Mouse (Mus musculus) midbrain, embryonic 13.5 days (tissue): ENCODE results near the gene Gm32802. TPM values are rescaled to one million over a fixed set of nuclear protein-coding genes. Genes with fewer than 3 reads are reported as not detected.
"Not testable (repeated sequence)": the region's sequence is repeated elsewhere in the genome, so short reads cannot be mapped to it uniquely, and the experiment has no call there.

Experiments
- ATAC-seq: fragments of 200-750 bp; cut with Nextera tagmentation; 2 replicates; pipeline ENCODE4 v1.8.0; 2017; ENCODE audit warnings: mild to moderate bottlenecking, moderate TSS enrichment, moderate library complexity
- H3K27ac ChIP-seq: fragments of 300-500 bp; sonication (generic); 2 replicates; pipeline ENCODE4 v1.5.1; 2015; ENCODE audit warnings: inconsistent platforms, mild to moderate bottlenecking, moderate library complexity
- H3K27me3 ChIP-seq: fragments of 300-500 bp; sonication (generic); 2 replicates; pipeline ENCODE4 v1.6.1; 2015; ENCODE audit warnings: mild to moderate bottlenecking, inconsistent platforms
- H3K36me3 ChIP-seq: fragments of 300-500 bp; sonication (generic); 2 replicates; pipeline ENCODE4 v1.6.1; 2015; ENCODE audit warnings: mild to moderate bottlenecking, inconsistent platforms
- H3K4me1 ChIP-seq: fragments of 300-500 bp; sonication (generic); replicated peaks from 2 replicates; pipeline ENCODE4 v1.6.1; 2015; ENCODE audit warnings: inconsistent platforms
- H3K4me2 ChIP-seq: fragments of 300-500 bp; sonication (generic); replicated peaks from 2 replicates; pipeline ENCODE4 v1.6.1; 2015; ENCODE audit warnings: moderate library complexity, mild to moderate bottlenecking, inconsistent platforms
- H3K4me3 ChIP-seq: fragments of 300-500 bp; sonication (generic); replicated peaks from 2 replicates; pipeline ENCODE4 v1.5.1; 2015; ENCODE audit warnings: mild to moderate bottlenecking, inconsistent platforms
- H3K9ac ChIP-seq: fragments of 300-500 bp; sonication (generic); replicated peaks from 2 replicates; pipeline ENCODE4 v1.6.1; 2015; ENCODE audit warnings: mild to moderate bottlenecking, inconsistent platforms
- H3K9me3 ChIP-seq: fragments of 300-500 bp; sonication (generic); 2 replicates; pipeline ENCODE4 v1.6.1; 2016; ENCODE audit warnings: mild to moderate bottlenecking, inconsistent platforms
- WGBS: fragments of 180-500 bp; shearing (Covaris S2); methylation state at CpG from one replicate; pipeline ENCODE4 v1.1.7; 2015; 5-methylcytosine and 5-hydroxymethylcytosine counted together
- polyA plus RNA-seq: library from polyadenylated mRNA; unstranded; fragments of >200 nt; fragmentation: Nextera tagmentation; extraction: Ambion mirVana; gene quantifications from 2 replicates; pipeline ENCODE4 v1.2.1, GENCODE M21; 2015

Gm32802 gene
- 0.23 and 0.26 TPM in 2 replicates for polyA plus RNA-seq

DNA sequence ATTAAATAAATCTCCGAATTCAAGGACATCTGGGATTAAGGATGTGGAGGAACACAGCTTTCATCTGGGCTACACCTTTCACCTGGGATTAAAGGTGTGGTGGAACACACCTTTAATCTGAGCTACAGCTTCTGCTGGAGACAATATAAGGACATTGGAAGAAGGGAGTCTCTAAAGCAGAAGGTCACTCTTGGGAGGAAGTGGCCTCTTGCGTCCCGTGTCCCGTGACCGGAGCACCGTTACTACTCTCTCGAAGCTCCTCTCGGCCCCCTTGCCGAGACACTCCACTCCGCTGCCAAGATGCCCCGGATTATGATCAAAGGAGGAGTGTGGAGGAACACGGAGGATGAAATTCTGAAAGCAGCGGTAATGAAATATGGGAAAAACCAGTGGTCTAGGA is at the start of gene Gm32802:
TSS of gene Gm32802 (plus strand) at position 301 of the 400 bp plus-strand sequence.
- not testable (repeated sequence) for H3K4me3 ChIP-seq, H3K36me3 ChIP-seq, H3K9me3 ChIP-seq, H3K4me2 ChIP-seq, H3K27me3 ChIP-seq, ATAC-seq, H3K9ac ChIP-seq, H3K4me1 ChIP-seq, H3K27ac ChIP-seq
- whole genome bisulfite sequencing: no CpG with 5 or more reads among the region's 13 CpGs

DNA sequence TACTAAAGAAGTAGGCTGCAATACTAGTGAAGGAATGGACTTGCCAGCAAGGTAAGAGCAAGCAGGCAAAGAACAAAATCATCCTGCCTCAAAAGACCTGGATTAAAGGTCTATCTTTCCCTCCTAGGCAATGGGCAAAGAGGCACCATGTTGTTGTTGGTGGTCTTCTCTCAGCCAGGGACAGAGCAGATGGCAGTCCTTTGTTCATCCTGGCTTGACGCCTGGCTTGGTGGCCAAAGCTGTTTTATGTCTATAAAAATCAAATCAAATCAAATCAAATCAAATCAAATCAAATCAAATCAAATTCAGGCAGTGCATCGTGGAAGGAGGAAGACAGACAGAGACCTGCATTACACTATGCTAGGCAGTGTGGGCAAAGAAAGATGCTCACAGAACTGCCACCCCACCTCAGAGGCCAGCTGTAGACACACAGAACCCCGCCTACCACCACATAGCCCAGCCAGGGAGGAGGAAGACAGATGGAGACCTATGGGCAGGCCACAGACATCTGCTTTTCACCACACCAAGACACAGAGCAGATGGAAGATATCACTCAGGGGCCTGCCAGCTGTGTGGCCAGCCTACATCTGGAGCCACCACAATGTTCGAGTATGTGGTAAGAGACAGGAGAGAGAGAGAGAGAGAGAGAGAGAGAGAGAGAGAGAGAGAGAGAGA is 42.6 kb upstream of the Gm32802 start:
- H3K9me3 ChIP-seq, H3K4me2 ChIP-seq, H3K27me3 ChIP-seq, H3K27ac ChIP-seq, H3K4me3 ChIP-seq, H3K4me1 ChIP-seq, ATAC-seq, H3K9ac ChIP-seq, H3K36me3 ChIP-seq: not testable (repeated sequence)
- WGBS: 83% methylated on average over 2 of the region's 4 CpGs

DNA sequence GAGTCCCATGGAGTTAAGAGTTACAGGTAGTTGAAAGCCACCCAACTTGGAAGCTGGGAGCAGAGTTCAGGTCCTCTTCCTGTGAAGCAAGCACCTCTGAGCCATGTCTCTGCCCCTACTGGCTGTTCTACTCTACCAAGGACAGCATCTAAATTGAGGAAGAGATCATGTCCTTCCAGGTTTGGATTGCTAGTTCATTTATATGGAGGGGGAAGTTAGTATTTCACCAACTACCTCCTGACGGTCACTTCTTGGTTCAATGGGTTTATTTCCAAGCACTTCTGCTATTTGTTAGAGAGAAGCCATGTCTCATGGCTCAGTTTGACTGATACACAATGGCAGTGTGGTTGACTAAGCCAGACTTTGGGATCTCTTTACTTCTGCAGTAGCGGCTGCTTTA is 30.9 kb upstream of the Gm32802 start:
- not testable (repeated sequence) for H3K9ac ChIP-seq, H3K4me3 ChIP-seq, H3K4me1 ChIP-seq, H3K27ac ChIP-seq, H3K4me2 ChIP-seq, ATAC-seq, H3K27me3 ChIP-seq, H3K36me3 ChIP-seq, H3K9me3 ChIP-seq
- WGBS: 86% methylated on average over 1 of the region's 2 CpGs

DNA sequence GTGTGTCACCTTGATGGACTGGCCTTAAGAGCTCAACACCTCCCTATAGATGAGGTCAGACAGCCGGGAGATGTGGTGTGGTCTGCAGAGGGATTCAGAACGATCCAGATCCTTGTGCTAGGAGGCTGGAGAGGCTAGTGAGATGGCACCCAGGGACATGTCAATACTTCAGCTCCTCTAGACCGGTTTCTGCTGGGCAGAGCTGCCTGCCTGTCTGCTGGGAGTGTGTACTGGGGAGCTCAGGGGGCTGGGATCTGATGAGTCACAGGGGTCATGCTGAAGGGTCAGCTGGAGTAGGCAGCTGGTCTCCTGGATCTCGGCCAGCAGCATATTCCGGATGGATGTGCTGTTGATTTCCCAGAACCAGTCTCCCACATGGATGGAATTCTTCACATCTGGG is 25.9 kb upstream of the Gm32802 start:
- no CpG with 5 or more reads among the region's 5 CpGs for WGBS
- H3K27me3 ChIP-seq, H3K4me2 ChIP-seq, ATAC-seq, H3K36me3 ChIP-seq, H3K27ac ChIP-seq, H3K4me3 ChIP-seq, H3K4me1 ChIP-seq, H3K9ac ChIP-seq, H3K9me3 ChIP-seq: not testable (repeated sequence)

DNA sequence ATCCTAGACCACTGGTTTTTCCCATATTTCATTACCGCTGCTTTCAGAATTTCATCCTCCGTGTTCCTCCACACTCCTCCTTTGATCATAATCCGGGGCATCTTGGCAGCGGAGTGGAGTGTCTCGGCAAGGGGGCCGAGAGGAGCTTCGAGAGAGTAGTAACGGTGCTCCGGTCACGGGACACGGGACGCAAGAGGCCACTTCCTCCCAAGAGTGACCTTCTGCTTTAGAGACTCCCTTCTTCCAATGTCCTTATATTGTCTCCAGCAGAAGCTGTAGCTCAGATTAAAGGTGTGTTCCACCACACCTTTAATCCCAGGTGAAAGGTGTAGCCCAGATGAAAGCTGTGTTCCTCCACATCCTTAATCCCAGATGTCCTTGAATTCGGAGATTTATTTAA is 17.8 kb upstream of the Gm32802 start, which contains the start of gene Gm32717:
TSS of gene Gm32717 (minus strand) at position 101 of the 400 bp plus-strand sequence.
- H3K36me3 ChIP-seq, H3K4me2 ChIP-seq, H3K27me3 ChIP-seq, H3K9me3 ChIP-seq, H3K9ac ChIP-seq, ATAC-seq, H3K4me1 ChIP-seq, H3K4me3 ChIP-seq, H3K27ac ChIP-seq: not testable (repeated sequence)
- no CpG with 5 or more reads among the region's 13 CpGs for WGBS

DNA sequence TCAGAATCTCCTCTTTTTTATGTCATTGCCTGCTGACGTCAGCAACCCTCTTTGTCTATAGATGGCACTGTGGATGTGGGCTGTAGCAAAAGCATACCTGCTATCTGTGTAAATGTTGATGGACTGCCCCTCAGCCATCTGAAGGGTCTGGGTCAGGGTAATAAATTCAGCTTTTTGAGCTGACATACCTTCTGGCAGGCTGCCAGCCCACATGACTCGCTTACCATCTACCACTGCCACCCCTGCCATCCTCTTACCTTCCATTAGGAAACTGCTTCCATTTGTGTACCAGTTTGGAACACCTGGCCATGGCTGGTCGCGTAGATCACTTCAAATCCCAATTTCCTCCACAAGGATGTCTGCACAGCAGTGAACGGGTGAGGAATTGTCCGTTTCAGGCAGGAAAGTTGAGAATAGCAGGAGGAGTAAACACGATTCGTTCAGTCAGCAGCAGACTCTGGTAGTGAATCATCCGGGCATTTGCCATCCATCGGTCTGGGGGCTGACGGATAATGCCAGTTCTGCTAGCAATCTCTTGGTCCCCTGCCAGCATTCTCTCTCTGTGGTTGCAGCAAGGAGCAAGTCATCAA is 9.4 kb upstream of the Gm32802 start:
- not testable (repeated sequence) for H3K4me3 ChIP-seq, H3K27ac ChIP-seq, H3K4me2 ChIP-seq, H3K36me3 ChIP-seq, H3K9me3 ChIP-seq, ATAC-seq, H3K4me1 ChIP-seq, H3K27me3 ChIP-seq, H3K9ac ChIP-seq
- 86% methylated on average over 11 of the region's 11 CpGs for WGBS

DNA sequence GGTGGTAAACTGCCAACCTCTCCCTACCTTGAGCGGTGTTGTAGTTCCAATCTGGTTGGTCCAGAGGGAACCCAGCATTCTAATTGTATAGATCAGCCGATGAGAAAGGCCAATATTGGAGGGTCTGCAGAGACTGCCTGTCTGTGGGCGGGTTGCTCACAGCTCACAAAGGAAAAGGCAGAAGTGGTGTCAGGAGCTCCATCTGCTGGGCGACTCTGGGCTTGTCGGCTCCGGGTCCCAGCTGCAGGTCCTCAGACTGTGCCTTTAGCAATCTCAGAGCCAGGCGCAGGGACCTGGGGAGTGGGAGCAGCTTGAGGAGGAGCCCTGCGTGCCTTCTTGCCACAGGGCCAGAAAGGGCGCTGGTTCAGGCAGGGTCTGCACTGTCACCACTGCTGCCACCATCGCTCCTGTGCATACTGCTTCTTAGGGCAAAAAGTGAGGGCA is 7.6 kb upstream of the Gm32802 start:
- Histone ChIP-seq H3K9me3 (no peaks in the 10 kb centered on the region), H3K9ac (no peak overlapping the region), H3K27ac (no peak overlapping the region), H3K36me3 (no peaks in the 10 kb centered on the region), H3K4me1 (peaks cover 7% of the 10 kb centered on the region; the same call in 1 of the 2 replicates), H3K27me3 (no peaks in the 10 kb centered on the region), H3K4me2 (no peak overlapping the region; the same call in 1 of the 2 replicates), H3K4me3 (no peak overlapping the region)
- 36% methylated on average over 10 of the region's 10 CpGs for WGBS
- peak; percentile 88 for ATAC-seq

DNA sequence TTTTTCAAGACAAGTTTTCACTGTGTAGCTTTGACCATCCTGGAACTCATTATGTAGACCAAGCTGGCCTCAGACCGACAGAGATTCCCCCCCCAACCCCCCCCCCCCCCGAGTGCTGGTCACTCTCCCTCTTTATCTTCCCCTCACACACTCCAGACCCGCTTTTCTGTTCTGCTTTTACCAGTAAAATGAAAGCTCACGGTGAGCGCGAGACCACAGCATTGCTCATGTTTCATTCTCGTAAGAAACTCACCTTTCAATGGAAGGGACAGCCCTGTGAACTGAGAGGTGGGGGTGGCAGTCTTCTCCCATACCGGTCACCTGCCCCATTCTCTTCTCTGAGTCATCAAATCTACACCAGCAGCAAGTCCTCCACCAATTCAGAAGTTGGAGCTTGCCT is 10.3 kb downstream of the Gm32802 start:
- not testable (repeated sequence) for H3K27ac ChIP-seq, H3K9me3 ChIP-seq, H3K4me1 ChIP-seq, H3K4me2 ChIP-seq, ATAC-seq, H3K4me3 ChIP-seq, H3K36me3 ChIP-seq, H3K9ac ChIP-seq, H3K27me3 ChIP-seq
- WGBS: 100% methylated on average over 1 of the region's 8 CpGs

DNA sequence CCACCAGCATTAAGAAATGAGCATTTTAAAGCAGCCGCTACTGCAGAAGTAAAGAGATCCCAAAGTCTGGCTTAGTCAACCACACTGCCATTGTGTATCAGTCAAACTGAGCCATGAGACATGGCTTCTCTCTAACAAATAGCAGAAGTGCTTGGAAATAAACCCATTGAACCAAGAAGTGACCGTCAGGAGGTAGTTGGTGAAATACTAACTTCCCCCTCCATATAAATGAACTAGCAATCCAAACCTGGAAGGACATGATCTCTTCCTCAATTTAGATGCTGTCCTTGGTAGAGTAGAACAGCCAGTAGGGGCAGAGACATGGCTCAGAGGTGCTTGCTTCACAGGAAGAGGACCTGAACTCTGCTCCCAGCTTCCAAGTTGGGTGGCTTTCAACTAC is 12.9 kb downstream of the Gm32802 start:
- not testable (repeated sequence) for H3K27me3 ChIP-seq

DNA sequence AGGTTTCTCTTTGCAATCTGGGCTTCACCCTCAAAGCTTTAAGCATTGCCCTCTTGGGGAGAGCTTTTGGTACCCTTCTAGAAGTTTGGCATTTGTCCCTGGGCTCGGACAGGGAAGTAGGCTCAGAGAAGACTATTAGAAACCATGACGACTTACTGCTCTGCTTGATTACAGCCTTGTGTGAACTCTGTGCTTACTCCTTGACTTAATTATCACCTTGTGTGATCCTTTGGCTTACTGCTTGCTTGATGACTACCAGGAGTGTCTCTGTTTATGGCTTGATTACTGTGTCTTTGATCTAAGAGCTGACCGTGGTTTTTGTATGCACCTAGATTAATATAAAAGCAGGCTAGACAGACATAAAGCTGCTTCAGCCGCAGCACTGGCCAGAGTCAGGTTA is 19.6 kb downstream of the Gm32802 start:
- H3K27me3 ChIP-seq, H3K4me1 ChIP-seq, ATAC-seq, H3K36me3 ChIP-seq, H3K27ac ChIP-seq, H3K4me3 ChIP-seq, H3K9ac ChIP-seq, H3K4me2 ChIP-seq, H3K9me3 ChIP-seq: not testable (repeated sequence)
- no CpG with 5 or more reads among the region's 4 CpGs for WGBS

More for the DNA sequence above, 12.9 kb downstream of the Gm32802 start:
- not testable (repeated sequence) for H3K9me3 ChIP-seq, H3K4me3 ChIP-seq, ATAC-seq, H3K36me3 ChIP-seq, H3K9ac ChIP-seq, H3K4me2 ChIP-seq, H3K27ac ChIP-seq, H3K4me1 ChIP-seq
- WGBS: 100% methylated on average over 1 of the region's 2 CpGs

DNA sequence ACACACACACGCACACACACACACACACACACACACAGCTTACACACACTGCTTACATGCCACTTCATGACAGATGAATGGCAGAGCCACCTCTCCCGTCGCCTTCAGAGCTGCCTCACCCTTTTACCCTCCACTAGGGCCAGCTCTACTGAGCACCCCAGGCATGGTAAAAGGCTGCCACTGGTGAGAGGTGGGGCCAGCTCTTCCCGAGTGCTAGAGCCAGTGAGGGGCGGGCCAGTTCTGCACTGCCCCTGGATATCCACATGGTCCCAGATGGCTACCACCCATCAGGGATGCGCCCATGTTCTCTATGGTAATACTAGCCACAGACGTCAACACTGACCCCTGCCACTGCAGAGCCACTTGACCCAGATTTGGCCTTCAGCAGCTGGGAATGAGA is 24.1 kb downstream of the Gm32802 start:
- H3K4me3 ChIP-seq, H3K4me1 ChIP-seq, H3K9me3 ChIP-seq, H3K36me3 ChIP-seq, H3K9ac ChIP-seq, H3K27ac ChIP-seq, H3K4me2 ChIP-seq, ATAC-seq, H3K27me3 ChIP-seq: not testable (repeated sequence)
- 81% methylated on average over 7 of the region's 7 CpGs for WGBS

DNA sequence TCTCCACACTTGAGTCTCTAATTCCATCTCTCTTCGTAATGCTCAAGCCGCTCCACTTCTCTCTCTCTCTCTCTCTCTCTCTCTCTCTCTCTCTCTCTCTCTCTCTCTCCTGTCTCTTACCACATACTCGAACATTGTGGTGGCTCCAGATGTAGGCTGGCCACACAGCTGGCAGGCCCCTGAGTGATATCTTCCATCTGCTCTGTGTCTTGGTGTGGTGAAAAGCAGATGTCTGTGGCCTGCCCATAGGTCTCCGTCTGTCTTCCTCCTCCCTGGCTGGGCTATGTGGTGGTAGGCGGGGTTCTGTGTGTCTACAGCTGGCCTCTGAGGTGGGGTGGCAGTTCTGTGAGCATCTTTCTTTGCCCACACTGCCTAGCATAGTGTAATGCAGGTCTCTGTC is 24.5 kb downstream of the Gm32802 start:
- H3K4me3 ChIP-seq, H3K9me3 ChIP-seq, H3K9ac ChIP-seq, H3K36me3 ChIP-seq, H3K27ac ChIP-seq, H3K4me2 ChIP-seq, H3K27me3 ChIP-seq, ATAC-seq, H3K4me1 ChIP-seq: not testable (repeated sequence)
- WGBS: 95% methylated on average over 2 of the region's 5 CpGs

DNA sequence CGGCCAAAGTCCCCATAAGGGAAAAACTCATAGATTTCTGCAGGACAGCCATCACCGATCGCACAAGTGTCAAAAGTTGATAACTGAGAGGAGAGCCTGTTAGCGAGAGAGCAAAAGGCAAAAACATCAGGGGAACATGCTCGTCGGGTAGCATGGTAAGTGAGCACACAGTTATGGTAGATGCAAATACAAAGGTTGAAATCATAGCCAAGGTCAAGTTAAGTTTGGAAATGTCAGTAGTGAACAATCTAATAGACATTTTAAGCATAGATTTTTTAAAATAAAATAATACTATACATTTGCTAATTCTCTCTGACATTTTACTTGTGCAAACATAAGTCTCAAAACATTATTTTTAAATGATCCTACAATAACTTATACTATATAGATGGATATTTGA is 36.5 kb downstream of the Gm32802 start, which contains the start of gene Iltifb:
TSS of gene Iltifb (minus strand) at position 101 of the 400 bp plus-strand sequence.
- H3K4me1 ChIP-seq: no peaks in the 10 kb centered on the region
- no peak for ATAC-seq
- WGBS: 94% methylated on average over 6 of the region's 6 CpGs
- H3K27ac ChIP-seq: no peak within 1 kb of the TSS
- no peak within 1 kb of the TSS for H3K9ac ChIP-seq
- H3K4me3 ChIP-seq: no peak within 1 kb of the TSS
- H3K27me3 ChIP-seq: no peaks in the 10 kb centered on the region
- H3K4me2 ChIP-seq: no peak within 1 kb of the TSS
- H3K36me3 ChIP-seq: no peaks in the 10 kb centered on the region
- no peaks in the 10 kb centered on the region for H3K9me3 ChIP-seq
